Mouse (Mus musculus) limb, embryonic 15.5 days (tissue): Measurements from ENCODE around the gene Akt2. TPM values are rescaled to one million over a fixed set of nuclear protein-coding genes. Genes with fewer than 3 reads are reported as not detected.

Source experiments
- ATAC-seq: fragments of 200-750 bp; cut with Nextera tagmentation; 2 replicates; pipeline ENCODE4 v1.8.0; 2017; ENCODE audit warnings: low read depth, moderate TSS enrichment; ENCODE audit not compliant: insufficient number of reproducible peaks, low FRiP score, low TSS enrichment
- H3K27ac ChIP-seq: fragments of 300-500 bp; sonication (generic); 2 replicates; pipeline ENCODE4 v1.5.1; 2015; ENCODE audit warnings: moderate library complexity, mild to moderate bottlenecking, inconsistent platforms
- H3K27me3 ChIP-seq: fragments of 300-500 bp; sonication (generic); 2 replicates; pipeline ENCODE4 v1.6.1; 2015; ENCODE audit warnings: inconsistent platforms
- H3K36me3 ChIP-seq: fragments of 300-500 bp; sonication (generic); 2 replicates; pipeline ENCODE4 v1.6.1; 2015; ENCODE audit warnings: inconsistent platforms
- H3K4me1 ChIP-seq: fragments of 300-500 bp; sonication (generic); 2 replicates; pipeline ENCODE4 v1.6.1; 2015; ENCODE audit warnings: inconsistent platforms
- H3K4me2 ChIP-seq: fragments of 300-500 bp; sonication (generic); 2 replicates; pipeline ENCODE4 v1.6.1; 2015; ENCODE audit warnings: mild to moderate bottlenecking, inconsistent platforms
- H3K4me3 ChIP-seq: fragments of 300-500 bp; sonication (generic); 2 replicates; pipeline ENCODE4 v1.5.1; 2015; ENCODE audit warnings: mild to moderate bottlenecking, inconsistent platforms
- H3K9ac ChIP-seq: fragments of 300-500 bp; sonication (generic); 2 replicates; pipeline ENCODE4 v1.6.1; 2015; ENCODE audit warnings: inconsistent platforms
- H3K9me3 ChIP-seq: fragments of 300-500 bp; sonication (generic); 2 replicates; pipeline ENCODE4 v1.6.1; 2016; ENCODE audit warnings: inconsistent platforms
- WGBS: fragments of 180-500 bp; shearing (Covaris S2); methylation state at CpG from one replicate; pipeline ENCODE4 v1.1.7; 2015; 5-methylcytosine and 5-hydroxymethylcytosine counted together
- polyA plus RNA-seq: library from polyadenylated mRNA; unstranded; fragments of >200 nt; fragmentation: Nextera tagmentation; extraction: Ambion mirVana; gene quantifications from 2 replicates; pipeline ENCODE4 v1.2.1, GENCODE M21; 2015

Akt2 gene
- polyA plus RNA-seq, 1 experiment from 2014 or later, result 108 TPM

DNA sequence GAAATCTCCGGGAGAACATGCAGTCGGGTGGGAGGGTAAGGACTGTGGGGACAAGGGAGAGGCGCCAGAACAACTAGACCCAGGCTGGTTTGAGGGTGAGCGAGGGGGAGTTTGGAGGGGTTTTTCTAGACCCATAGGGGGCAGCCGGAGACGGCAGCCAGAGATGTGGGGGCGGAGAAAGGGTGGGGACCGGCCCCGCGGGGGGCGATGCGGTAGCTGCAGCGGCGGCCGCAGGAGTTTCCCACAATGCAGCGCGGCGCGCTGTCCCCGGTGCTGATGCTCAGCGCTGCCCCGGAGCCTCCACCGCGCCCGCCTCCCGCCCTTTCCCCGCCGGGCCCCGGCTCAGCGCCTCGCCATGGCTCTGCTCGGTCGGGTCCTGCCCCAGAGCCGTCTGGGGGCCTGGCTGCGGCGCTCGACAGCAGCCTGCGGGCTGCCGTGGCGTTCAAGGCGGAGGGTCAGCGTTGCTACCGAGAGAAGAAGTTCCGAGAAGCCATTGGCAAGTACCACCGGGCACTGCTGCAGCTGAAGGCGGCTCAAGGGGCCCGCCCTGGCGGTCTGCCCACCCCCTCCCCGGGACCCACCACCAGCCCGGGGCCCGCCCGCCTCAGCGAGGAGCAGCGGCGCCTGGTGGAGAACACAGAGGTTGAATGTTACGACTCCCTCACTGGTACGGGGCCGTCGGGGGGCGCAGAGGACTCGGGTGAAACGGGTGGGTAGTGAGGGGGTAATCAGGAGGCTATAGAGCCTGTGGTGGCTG lies 62.5 kb downstream of the Akt2 start, which contains the start of gene Ttc9b:
Gene Ttc9b (plus strand): TSS at position 235 of the 757 bp plus-strand sequence.
- Histone ChIP-seq H3K4me2 (peak within 1 kb of the TSS; percentile 49), H3K9ac (no peak within 1 kb of the TSS), H3K27me3 (peaks cover 70% of the 10 kb centered on the region), H3K4me1 (peaks cover 10% of the 10 kb centered on the region), H3K36me3 (peaks cover 26% of the 10 kb centered on the region), H3K27ac (no peak within 1 kb of the TSS), H3K9me3 (no peaks in the 10 kb centered on the region), H3K4me3 (peak within 1 kb of the TSS; percentile 31)
- no peak; the same call in 1 of the 2 replicates for ATAC-seq
- 3% methylated on average over 62 of the region's 62 CpGs for WGBS

DNA sequence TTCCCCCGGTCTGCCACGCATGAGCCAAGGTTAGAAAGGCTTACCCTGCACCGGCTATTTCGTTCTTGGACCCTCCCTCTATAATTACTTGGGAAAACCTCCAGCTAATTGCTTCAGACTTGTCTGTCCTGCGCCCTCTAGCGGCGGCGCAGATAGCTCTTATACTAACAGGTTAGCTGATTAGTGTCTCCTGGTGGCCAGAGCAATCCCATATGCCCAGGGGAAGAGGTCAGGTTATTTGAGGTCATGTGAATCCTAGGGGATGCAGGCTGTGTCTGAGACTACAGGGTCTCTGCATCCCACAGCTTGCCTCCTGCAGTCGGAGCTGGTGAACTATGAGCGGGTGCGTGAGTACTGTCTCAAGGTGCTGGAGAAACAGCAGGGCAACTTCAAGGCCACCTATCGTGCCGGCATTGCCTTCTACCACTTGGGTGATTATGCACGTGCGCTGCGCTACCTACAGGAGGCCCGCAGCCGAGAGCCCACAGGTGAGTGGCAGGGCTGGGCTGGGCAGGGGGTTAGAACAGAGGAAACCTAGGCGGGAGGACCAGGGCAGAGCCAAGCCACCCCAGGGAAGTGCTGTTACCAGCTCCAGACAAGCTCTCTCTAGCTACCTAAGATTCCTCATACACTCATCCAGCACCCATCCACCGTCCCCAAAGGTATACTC lies 63.4 kb downstream of the Akt2 start:
- Histone ChIP-seq H3K9ac (no peak overlapping the region), H3K9me3 (no peaks in the 10 kb centered on the region), H3K36me3 (peaks cover 34% of the 10 kb centered on the region), H3K4me3 (no peak overlapping the region), H3K27me3 (peaks cover 79% of the 10 kb centered on the region), H3K4me2 (no peak overlapping the region), H3K4me1 (peaks cover 10% of the 10 kb centered on the region), H3K27ac (no peak overlapping the region)
- ATAC-seq, result no peak
- 60% methylated on average over 20 of the region's 20 CpGs for WGBS

DNA sequence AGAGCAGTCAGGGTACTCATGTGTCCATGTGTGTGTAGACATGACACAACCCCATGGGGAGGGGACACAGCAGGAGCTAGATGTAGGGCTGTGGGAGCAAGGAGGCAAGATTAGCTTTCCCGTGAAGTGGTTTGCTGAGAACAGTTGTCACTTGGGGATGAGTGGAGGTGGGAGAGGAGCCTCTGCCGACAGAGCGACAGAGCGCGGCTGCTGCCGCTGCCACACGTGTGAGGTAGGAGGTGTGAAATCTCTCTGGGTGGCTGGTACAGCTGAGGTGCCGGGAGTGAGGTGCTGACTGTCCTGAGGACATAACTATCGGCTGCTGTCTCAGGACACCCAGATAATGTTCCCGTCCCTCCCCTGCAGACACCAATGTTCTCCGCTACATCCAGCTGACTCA lies 64.2 kb downstream of the Akt2 start:
- no peak for ATAC-seq
- 43% methylated on average over 11 of the region's 11 CpGs for WGBS
- no peaks in the 10 kb centered on the region for H3K9me3 ChIP-seq
- H3K27me3 ChIP-seq, result peaks cover 80% of the 10 kb centered on the region
- H3K9ac ChIP-seq, result no peak overlapping the region
- H3K4me2 ChIP-seq, result no peak overlapping the region
- H3K36me3 ChIP-seq, result peaks cover 36% of the 10 kb centered on the region
- no peak overlapping the region for H3K27ac ChIP-seq
- no peak overlapping the region for H3K4me3 ChIP-seq
- peaks cover 10% of the 10 kb centered on the region for H3K4me1 ChIP-seq

DNA sequence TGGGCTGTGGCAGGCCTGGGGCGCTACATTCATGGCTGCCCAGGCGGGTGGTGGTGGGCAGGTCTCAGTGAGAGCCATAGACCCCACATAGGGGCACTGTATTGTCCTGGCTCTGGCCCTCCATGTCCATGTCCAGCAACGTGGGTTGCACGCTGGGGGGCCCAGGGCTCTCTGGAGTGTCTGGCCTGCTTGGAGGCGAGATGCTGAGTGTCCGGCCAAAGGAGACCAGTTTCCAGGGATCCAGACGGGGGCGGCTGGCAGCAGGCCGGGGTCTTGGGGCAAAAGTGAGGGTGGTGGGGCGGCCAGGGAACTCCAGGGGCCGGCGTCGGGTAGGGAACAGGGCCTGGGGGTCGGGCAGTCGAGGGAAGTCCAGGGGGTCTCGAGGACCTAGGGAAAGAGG lies 65.2 kb downstream of the Akt2 start:
- H3K27ac ChIP-seq, result no peak overlapping the region
- H3K4me3 ChIP-seq, result no peak overlapping the region
- peaks cover 78% of the 10 kb centered on the region for H3K27me3 ChIP-seq
- no peak overlapping the region for H3K9ac ChIP-seq
- 91% methylated on average over 16 of the region's 16 CpGs for whole genome bisulfite sequencing
- H3K9me3 ChIP-seq, result no peaks in the 10 kb centered on the region
- H3K4me1 ChIP-seq, result peaks cover 10% of the 10 kb centered on the region
- H3K4me2 ChIP-seq, result no peak overlapping the region
- no peak for ATAC-seq
- H3K36me3 ChIP-seq, result peaks cover 45% of the 10 kb centered on the region

DNA sequence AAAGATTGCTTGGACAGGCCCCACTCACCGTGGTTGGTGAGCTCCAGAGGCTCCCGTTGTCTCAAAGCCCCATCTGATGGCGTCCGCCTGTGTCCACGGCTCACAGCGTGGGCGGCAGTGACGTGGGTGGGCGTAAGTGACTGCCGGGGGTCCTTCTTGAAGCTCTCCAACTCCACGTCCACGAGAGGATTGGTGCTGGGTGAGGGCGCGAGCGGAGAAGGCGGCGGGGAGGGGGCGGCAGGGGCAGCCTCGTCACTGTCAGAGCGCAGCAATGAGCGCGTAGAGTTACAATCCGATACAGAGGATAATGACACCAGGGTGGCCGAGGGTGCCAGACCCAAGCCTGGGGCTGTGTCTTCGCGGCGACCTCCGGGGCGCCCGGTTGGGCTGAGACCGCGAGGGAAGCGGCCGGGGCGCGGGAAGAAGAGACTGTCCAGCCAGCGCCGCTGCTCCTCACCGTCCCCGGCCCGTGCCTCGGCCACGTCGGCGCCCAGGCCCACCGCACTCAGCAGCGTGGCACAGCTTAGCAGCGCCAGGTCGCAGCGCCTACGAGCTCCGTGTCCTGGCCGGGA lies 66.6 kb downstream of the Akt2 start:
- no peak overlapping the region for H3K4me3 ChIP-seq
- no peaks in the 10 kb centered on the region for H3K9me3 ChIP-seq
- no peak for ATAC-seq
- no peak overlapping the region for H3K4me2 ChIP-seq
- H3K9ac ChIP-seq, result no peak overlapping the region
- H3K36me3 ChIP-seq, result peaks cover 51% of the 10 kb centered on the region
- 28% methylated on average over 52 of the region's 53 CpGs for WGBS
- no peak overlapping the region for H3K27ac ChIP-seq
- H3K27me3 ChIP-seq, result peaks cover 70% of the 10 kb centered on the region
- peaks cover 10% of the 10 kb centered on the region for H3K4me1 ChIP-seq

DNA sequence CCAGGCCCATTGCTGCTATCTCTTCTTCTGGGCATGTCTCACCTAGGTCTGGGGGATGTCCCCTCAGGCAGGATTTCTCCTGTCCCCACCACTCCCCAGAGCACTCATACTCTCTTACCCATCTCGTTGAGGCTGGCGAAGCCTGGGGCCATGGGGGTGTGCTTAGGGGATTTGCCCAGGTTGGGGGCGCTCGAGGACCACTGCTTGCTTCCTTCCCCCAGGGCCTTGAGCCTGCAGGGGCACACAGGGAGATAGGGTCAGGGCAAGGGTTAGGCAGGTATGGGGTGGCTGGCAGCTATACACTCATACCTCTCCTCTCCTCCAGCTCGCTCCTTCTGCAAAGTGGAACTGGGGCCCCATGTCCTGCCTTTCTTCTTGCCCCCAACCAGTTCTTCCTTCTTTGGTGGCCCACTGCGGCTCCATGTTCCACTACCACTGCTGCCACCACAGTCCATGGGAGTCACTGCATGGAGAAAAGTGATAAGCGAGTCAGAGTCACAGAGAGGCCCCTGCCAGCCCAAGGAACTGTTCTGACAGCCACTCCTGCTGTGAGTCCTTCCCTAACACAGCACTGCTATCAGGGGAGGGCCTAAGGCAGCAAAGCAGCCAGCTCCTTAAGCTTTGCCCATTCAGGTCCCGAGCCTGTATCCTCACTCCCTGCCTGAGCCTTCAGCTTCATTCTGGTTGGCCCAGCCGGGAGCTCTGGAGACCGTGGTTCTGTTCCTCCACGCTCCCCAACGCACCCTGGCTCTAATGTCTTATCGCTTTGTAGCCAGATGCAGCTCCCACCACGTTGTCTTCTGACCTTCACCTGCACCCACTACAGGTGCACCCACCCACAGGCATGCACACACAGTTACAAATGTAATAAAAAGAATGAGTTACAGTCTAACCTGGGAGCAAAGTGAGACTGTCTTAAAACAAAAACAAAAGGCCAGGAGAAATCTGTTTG lies 67.6 kb downstream of the Akt2 start:
- no peak for ATAC-seq
- no peak overlapping the region for H3K4me2 ChIP-seq
- H3K4me1 ChIP-seq, result peaks cover 4% of the 10 kb centered on the region
- no peak overlapping the region for H3K27ac ChIP-seq
- H3K9ac ChIP-seq, result no peak overlapping the region
- H3K36me3 ChIP-seq, result peaks cover 56% of the 10 kb centered on the region
- no peak overlapping the region for H3K4me3 ChIP-seq
- peaks cover 59% of the 10 kb centered on the region for H3K27me3 ChIP-seq
- H3K9me3 ChIP-seq, result no peaks in the 10 kb centered on the region
- WGBS, result 60% methylated on average over 14 of the region's 14 CpGs

DNA sequence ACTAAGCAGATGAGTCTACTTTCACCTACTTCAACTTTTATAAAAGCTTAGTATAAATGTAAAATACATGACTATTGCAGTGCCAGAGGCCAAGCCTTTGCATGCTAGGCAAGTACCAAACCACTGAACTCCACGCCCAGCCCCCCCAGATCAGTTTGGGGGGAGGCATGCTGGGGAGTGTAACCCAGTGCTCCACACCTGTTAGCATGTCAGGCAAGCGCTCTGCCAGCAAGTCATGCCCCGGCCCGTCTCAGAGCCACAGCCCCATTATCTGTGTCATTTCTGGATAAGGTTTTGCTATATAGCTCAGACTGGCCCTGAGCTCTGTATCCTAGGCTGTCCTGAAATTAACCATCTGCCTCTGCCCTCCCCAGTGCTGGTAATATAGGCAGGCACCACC lies 70.7 kb downstream of the Akt2 start:
- ATAC-seq, result no peak
- Histone ChIP-seq H3K27ac (no peak overlapping the region), H3K4me3 (no peak overlapping the region), H3K27me3 (peaks cover 29% of the 10 kb centered on the region), H3K9ac (no peak overlapping the region), H3K4me2 (no peak overlapping the region), H3K9me3 (no peaks in the 10 kb centered on the region), H3K36me3 (peaks cover 63% of the 10 kb centered on the region), H3K4me1 (no peaks in the 10 kb centered on the region)
- 78% methylated on average over 4 of the region's 4 CpGs for WGBS

DNA sequence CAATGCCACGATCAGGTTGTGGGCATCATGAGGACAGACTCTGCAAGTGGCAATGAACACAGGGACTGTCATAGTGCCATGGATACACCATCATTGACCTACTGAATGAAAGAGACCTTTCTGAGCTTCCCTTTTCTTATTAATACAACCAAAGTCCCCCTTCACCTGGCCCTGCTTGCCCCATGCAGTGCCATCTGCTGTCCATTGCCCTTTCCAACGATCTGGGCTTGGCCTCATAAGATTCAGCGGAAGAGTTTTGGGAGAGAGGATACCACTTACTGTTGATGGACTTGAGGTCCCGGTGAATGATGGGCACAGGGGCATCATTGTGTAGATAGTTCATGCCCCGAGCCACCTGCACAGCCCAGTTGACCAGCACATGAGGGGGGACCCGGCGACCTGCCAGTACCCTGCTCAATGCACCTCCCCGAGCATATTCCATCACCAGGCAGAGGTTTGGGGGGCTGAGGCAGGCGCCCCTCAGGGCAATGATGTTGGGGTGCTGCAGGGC lies 81.8 kb downstream of the Akt2 start:
- H3K27ac ChIP-seq, result no peak overlapping the region
- ATAC-seq, result no peak
- peak overlapping the region; percentile 92 for H3K4me3 ChIP-seq
- no peaks in the 10 kb centered on the region for H3K27me3 ChIP-seq
- H3K4me2 ChIP-seq, result peak overlapping the region; percentile 97
- H3K9me3 ChIP-seq, result no peaks in the 10 kb centered on the region
- peaks cover 28% of the 10 kb centered on the region for H3K4me1 ChIP-seq
- 52% methylated on average over 9 of the region's 9 CpGs for WGBS
- peak overlapping the region; percentile 78 for H3K9ac ChIP-seq
- H3K36me3 ChIP-seq, result peaks cover 21% of the 10 kb centered on the region

DNA sequence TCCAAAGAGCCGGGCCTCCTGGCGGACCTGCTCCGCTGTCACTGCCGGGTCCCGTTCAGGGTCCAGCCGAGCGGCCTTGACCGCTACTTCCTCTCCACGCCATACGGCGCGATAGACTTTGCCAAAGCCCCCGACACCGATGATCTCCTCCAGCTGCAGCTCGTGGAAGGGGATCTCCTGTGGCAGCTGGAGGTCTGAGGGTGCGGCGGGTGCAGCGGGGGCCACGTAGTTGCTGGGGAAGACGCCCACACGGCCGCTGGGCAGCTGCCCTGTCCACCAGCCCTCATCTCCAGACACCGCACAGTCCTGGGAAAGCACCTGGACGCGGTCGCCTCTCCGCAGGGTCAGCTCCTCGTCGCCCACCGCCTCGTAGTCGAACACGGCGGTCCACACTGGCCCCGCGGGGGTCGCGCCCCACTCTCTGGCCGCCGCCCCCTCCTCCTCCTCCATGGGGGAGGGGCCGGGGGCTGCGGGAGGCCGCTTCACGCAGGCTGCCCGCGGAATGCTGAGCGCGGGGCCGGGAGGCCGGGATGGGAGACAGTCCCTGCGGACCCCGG lies 82.3 kb downstream of the Akt2 start:
- no peaks in the 10 kb centered on the region for H3K27me3 ChIP-seq
- peak overlapping the region; percentile 92 for H3K4me3 ChIP-seq
- H3K9ac ChIP-seq, result peak overlapping the region; percentile 78
- peak; percentile 33; the same call in 1 of the 2 replicates for ATAC-seq
- H3K9me3 ChIP-seq, result no peaks in the 10 kb centered on the region
- H3K4me1 ChIP-seq, result peaks cover 28% of the 10 kb centered on the region
- 2% methylated on average over 50 of the region's 52 CpGs for WGBS
- H3K27ac ChIP-seq, result no peak overlapping the region; the same call in 1 of the 2 replicates
- H3K36me3 ChIP-seq, result peaks cover 17% of the 10 kb centered on the region
- H3K4me2 ChIP-seq, result peak overlapping the region; percentile 97

DNA sequence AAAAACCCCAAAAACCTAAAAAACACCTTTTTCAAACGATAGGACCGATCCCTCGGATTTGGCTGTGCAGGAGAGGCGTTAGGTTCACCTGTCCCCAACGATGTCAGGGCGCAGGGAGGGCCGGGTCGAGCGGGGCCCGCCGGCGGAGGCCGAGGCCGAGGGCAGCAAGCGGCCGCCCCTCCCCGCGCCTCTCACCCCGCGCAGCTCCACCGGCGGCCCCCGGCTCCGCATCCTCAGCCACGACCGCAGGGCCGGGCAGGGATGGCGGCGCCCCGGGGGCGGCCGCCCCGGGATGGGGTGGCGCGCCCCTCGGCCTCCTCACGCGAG lies 82.8 kb downstream of the Akt2 start:
- H3K27me3 ChIP-seq, result no peaks in the 10 kb centered on the region
- peak overlapping the region; percentile 97 for H3K4me2 ChIP-seq
- peaks cover 15% of the 10 kb centered on the region for H3K36me3 ChIP-seq
- H3K4me1 ChIP-seq, result peaks cover 28% of the 10 kb centered on the region
- peak overlapping the region; percentile 78 for H3K9ac ChIP-seq
- no peaks in the 10 kb centered on the region for H3K9me3 ChIP-seq
- WGBS, result 0% methylated on average over 26 of the region's 38 CpGs
- peak; percentile 35 for ATAC-seq
- H3K4me3 ChIP-seq, result peak overlapping the region; percentile 92
- H3K27ac ChIP-seq, result peak overlapping the region; percentile 86; the same call in 1 of the 2 replicates
